Mouse (Mus musculus): ENCODE measurements around the gene Spp2. TPM values are rescaled to one million over a fixed set of nuclear protein-coding genes. Genes with fewer than 3 reads are reported as not detected.
"Not testable (repeated sequence)": the region's sequence is repeated elsewhere in the genome, so short reads cannot be mapped to it uniquely, and the experiment has no call there.

Gene Spp2
- polyA plus RNA-seq, 2 experiments: 1.6 TPM; not detected in 1

- no peak overlapping the region for H3K9ac ChIP-seq (ENCODE audit: low read depth, low read length, severe bottlenecking)
- TF ChIP-seq POLR2A (IDR thresholded peaks at IDR 0.05; ENCODE audit: borderline replicate concordance, extremely low read depth, insufficient read depth, insufficient read length): no peak
- H3K9me3 ChIP-seq (ENCODE audit: control insufficient read depth, low read length): no peaks in the 10 kb centered on the region
- no peaks in the 10 kb centered on the region for H3K27me3 ChIP-seq (ENCODE audit: control insufficient read depth, insufficient read depth, low read length)
- no peaks in the 10 kb centered on the region for H3K36me3 ChIP-seq (ENCODE audit: control insufficient read depth, insufficient read depth, low read length)
- no peaks in the 10 kb centered on the region for H3K4me1 ChIP-seq (ENCODE audit: control insufficient read depth, insufficient read depth, low read length)
- no peak overlapping the region for H3K4me3 ChIP-seq (replicated peaks; ENCODE audit: low read length)
- WGBS: 64% methylated on average over 16 of the region's 16 CpGs
- DNase-seq (ENCODE audit: low spot score) (no peak), ATAC-seq (ENCODE audit: low FRiP score, low read depth) (no peak)
- H3K27ac ChIP-seq (replicated peaks; ENCODE audit: low read depth, low read length): no peak overlapping the region
- H3K4me2 ChIP-seq (replicated peaks; ENCODE audit: low read depth, low read length, severe bottlenecking): no peak overlapping the region
These were observed 39.7 kb downstream of the Spp2 start for GRCm38 (mm10) chr1:88446270-88447030.

DNA sequence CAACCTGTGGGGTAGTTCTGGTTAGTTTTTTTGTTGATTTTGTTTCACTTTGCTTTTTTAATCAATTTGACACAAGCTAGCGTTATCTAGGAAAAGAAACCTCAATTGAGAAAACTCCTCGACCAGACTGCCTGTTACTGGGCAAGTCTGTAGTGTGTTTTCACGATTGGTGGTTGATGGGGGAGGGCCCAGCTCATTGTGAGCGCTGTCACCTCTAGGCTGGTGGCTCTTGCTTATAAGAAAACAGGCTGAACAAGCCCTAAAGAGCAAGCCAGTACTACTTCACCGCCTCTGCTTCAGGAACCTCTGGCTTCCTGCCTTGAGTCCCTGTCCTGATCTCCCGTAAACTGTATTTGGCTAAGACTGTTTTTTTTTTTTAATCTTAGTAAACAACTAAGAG lies 40.7 kb downstream of the Spp2 start:
- 19% methylated on average over 6 of the region's 6 CpGs for WGBS
- ATAC-seq (ENCODE audit: low FRiP score, low read depth): no peak
- Histone ChIP-seq H3K4me1 (ENCODE audit: control insufficient read depth, insufficient read depth, low read length) (no peaks in the 10 kb centered on the region), H3K36me3 (ENCODE audit: control insufficient read depth, insufficient read depth, low read length) (no peaks in the 10 kb centered on the region), H3K9ac (ENCODE audit: low read depth, low read length, severe bottlenecking) (no peak overlapping the region), H3K9me3 (ENCODE audit: control insufficient read depth, low read length) (no peaks in the 10 kb centered on the region), H3K4me2 (replicated peaks; ENCODE audit: low read depth, low read length, severe bottlenecking) (no peak overlapping the region), H3K27me3 (ENCODE audit: control insufficient read depth, insufficient read depth, low read length) (no peaks in the 10 kb centered on the region), H3K27ac (replicated peaks; ENCODE audit: low read depth, low read length) (no peak overlapping the region), H3K4me3 (replicated peaks; ENCODE audit: low read length) (no peak overlapping the region)
- no peak for DNase-seq (ENCODE audit: low spot score)
- TF ChIP-seq POLR2A (IDR thresholded peaks at IDR 0.05; ENCODE audit: borderline replicate concordance, extremely low read depth, insufficient read depth, insufficient read length): no peak

DNA sequence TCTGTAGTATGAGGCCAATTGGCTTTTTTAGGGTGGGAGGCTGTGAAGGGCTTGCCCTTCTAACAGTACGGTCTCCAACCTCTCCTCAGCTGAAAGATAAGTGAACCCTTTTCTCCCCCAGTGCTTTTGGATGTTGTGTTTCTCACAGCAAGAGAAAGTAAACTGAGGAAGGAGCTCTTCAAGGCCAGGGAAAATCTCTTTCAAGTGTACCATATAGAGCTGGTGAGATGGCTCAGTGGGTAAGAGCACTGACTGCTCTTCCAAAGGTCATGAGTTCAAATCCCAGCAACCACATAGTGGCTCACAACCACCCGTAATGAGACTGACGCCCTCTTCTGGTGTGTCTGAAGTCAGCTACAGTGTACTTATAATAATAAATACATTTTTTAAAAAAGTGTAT lies 41.3 kb downstream of the Spp2 start:
- not testable (repeated sequence) for H3K4me3 ChIP-seq (replicated peaks; ENCODE audit: low read length); H3K27ac ChIP-seq (replicated peaks; ENCODE audit: low read depth, low read length); H3K4me1 ChIP-seq (ENCODE audit: control insufficient read depth, insufficient read depth, low read length); ATAC-seq (ENCODE audit: low FRiP score, low read depth); H3K27me3 ChIP-seq (ENCODE audit: control insufficient read depth, insufficient read depth, low read length); DNase-seq (ENCODE audit: low spot score); H3K4me2 ChIP-seq (replicated peaks; ENCODE audit: low read depth, low read length, severe bottlenecking); H3K36me3 ChIP-seq (ENCODE audit: control insufficient read depth, insufficient read depth, low read length); H3K9me3 ChIP-seq (ENCODE audit: control insufficient read depth, low read length); H3K9ac ChIP-seq (ENCODE audit: low read depth, low read length, severe bottlenecking)
- whole genome bisulfite sequencing: 73% methylated on average over 3 of the region's 3 CpGs

DNA sequence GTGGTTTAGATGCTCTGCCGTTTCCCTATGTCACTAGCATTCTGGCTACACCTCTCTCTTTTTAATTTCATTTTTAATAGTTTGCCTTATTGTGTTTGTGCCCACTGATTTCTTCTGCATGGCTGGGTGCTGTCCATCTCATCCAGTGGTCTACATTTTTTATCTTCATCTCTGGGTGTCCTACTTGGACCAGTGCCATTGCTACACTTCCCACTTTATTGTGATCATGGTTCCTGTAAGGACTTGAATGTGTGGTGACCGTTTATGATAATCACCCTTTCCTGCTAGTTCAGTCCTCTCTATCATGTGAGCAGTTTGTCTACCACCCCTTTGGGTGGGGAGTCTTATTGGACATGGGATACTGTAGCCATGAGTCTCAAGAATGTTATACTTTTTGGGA lies 43.0 kb downstream of the Spp2 start:
- ATAC-seq (ENCODE audit: low FRiP score, low read depth): no peak
- Histone ChIP-seq H3K4me2 (replicated peaks; ENCODE audit: low read depth, low read length, severe bottlenecking) (no peak overlapping the region), H3K4me1 (ENCODE audit: control insufficient read depth, insufficient read depth, low read length) (no peaks in the 10 kb centered on the region), H3K36me3 (ENCODE audit: control insufficient read depth, insufficient read depth, low read length) (no peaks in the 10 kb centered on the region), H3K27me3 (ENCODE audit: control insufficient read depth, insufficient read depth, low read length) (no peaks in the 10 kb centered on the region), H3K4me3 (replicated peaks; ENCODE audit: low read length) (no peak overlapping the region), H3K9me3 (ENCODE audit: control insufficient read depth, low read length) (no peaks in the 10 kb centered on the region), H3K9ac (ENCODE audit: low read depth, low read length, severe bottlenecking) (no peak overlapping the region), H3K27ac (replicated peaks; ENCODE audit: low read depth, low read length) (no peak overlapping the region)
- no peak for DNase-seq (ENCODE audit: low spot score)
- TF ChIP-seq POLR2A (IDR thresholded peaks at IDR 0.05; ENCODE audit: borderline replicate concordance, extremely low read depth, insufficient read depth, insufficient read length): no peak
- 87% methylated on average over 2 of the region's 2 CpGs for WGBS

GRCm38 (mm10) chr1:88450668-88451067 lies 43.9 kb downstream of the Spp2 start:
- no peaks in the 10 kb centered on the region for H3K4me1 ChIP-seq (ENCODE audit: control insufficient read depth, insufficient read depth, low read length)
- H3K36me3 ChIP-seq (ENCODE audit: control insufficient read depth, insufficient read depth, low read length): no peaks in the 10 kb centered on the region
- no peak for ATAC-seq (ENCODE audit: low FRiP score, low read depth)
- no peak overlapping the region for H3K4me2 ChIP-seq (replicated peaks; ENCODE audit: low read depth, low read length, severe bottlenecking)
- TF ChIP-seq POLR2A (IDR thresholded peaks at IDR 0.05; ENCODE audit: borderline replicate concordance, extremely low read depth, insufficient read depth, insufficient read length): no peak
- DNase-seq (ENCODE audit: low spot score): no peak
- no peak overlapping the region for H3K27ac ChIP-seq (replicated peaks; ENCODE audit: low read depth, low read length)
- no peaks in the 10 kb centered on the region for H3K9me3 ChIP-seq (ENCODE audit: control insufficient read depth, low read length)
- H3K27me3 ChIP-seq (ENCODE audit: control insufficient read depth, insufficient read depth, low read length): no peaks in the 10 kb centered on the region
- H3K4me3 ChIP-seq (replicated peaks; ENCODE audit: low read length): no peak overlapping the region
- WGBS: 75% methylated on average over 4 of the region's 4 CpGs
- no peak overlapping the region for H3K9ac ChIP-seq (ENCODE audit: low read depth, low read length, severe bottlenecking)

Measured in limb, embryonic 14.5 days (tissue).